Mouse (Mus musculus): ENCODE measurements around the gene Palm2. TPM values are rescaled to one million over a fixed set of nuclear protein-coding genes. Genes with fewer than 3 reads are reported as not detected.

Palm2 gene
- polyA plus RNA-seq, 1 experiment from 2014 or later, result 7.0 TPM

DNA sequence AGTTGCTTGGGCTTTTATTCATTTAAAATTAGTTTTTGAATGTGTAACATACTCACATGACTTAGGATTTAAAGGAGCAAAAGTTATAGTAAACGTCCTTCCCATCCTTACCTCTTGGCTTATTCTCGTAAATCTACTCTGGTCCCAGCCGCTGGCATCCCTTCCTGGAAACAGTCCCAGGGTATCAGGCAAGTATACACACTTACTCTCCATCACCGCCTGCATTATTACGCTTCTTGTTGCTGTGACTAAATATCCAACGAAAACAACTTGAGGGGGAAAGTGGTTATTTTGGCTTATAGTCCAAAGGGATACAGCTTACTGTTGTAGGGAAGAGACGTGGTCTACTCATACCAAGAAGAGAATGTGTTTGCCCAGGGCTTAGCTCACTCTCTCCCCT, 113.7 kb downstream of the Palm2 start:
- H3K9me3 ChIP-seq (ENCODE audit: control insufficient read depth, low read depth, low read length), result no peaks in the 10 kb centered on the region
- H3K27ac ChIP-seq (ENCODE audit: low read length), result peak overlapping the region; percentile 10; the same call in 1 of the 2 replicates
- no peak overlapping the region for H3K4me3 ChIP-seq (ENCODE audit: low read depth, low read length)
- peaks cover 10% of the 10 kb centered on the region for H3K4me1 ChIP-seq (ENCODE audit: control insufficient read depth, insufficient read depth, low read length)
- ATAC-seq (ENCODE audit: insufficient number of reproducible peaks, insufficient read depth, low FRiP score, low read depth), result no peak
- no peak overlapping the region for H3K9ac ChIP-seq (replicated peaks; ENCODE audit: low read depth, low read length)
- no peak overlapping the region for H3K4me2 ChIP-seq (replicated peaks; ENCODE audit: low read depth, low read length)
- no peaks in the 10 kb centered on the region for H3K36me3 ChIP-seq (ENCODE audit: control insufficient read depth, insufficient read depth, low read length)
- WGBS, result 70% methylated on average over 7 of the region's 7 CpGs
- H3K27me3 ChIP-seq (ENCODE audit: control insufficient read depth, insufficient read depth, low read length), result no peaks in the 10 kb centered on the region

DNA sequence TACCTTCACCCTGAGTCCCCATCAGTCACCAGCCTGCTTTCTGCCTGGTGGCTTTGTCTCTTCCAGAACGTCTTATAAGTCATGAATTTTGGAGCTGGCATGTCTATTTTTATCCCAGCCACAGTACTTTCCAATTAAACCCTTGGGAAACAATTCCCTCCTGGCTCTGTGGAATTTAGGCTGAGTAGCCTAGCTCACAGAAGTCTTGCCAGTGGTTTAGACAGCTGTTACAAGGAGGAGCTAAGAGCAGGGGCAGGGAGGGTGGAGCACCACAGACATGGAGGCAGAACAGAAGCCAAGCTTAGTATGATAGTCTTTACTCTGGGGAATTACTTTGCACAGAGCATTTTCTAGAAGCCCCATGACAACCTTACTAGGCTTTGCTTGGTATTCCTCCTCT, 116.2 kb downstream of the Palm2 start:
- Histone ChIP-seq H3K4me2 (replicated peaks; ENCODE audit: low read depth, low read length) (no peak overlapping the region), H3K9ac (replicated peaks; ENCODE audit: low read depth, low read length) (no peak overlapping the region), H3K27me3 (ENCODE audit: control insufficient read depth, insufficient read depth, low read length) (no peaks in the 10 kb centered on the region), H3K4me3 (ENCODE audit: low read depth, low read length) (no peak overlapping the region), H3K4me1 (ENCODE audit: control insufficient read depth, insufficient read depth, low read length) (peaks cover 4% of the 10 kb centered on the region; the same call in 1 of the 2 replicates), H3K27ac (ENCODE audit: low read length) (no peak overlapping the region), H3K36me3 (ENCODE audit: control insufficient read depth, insufficient read depth, low read length) (no peaks in the 10 kb centered on the region), H3K9me3 (ENCODE audit: control insufficient read depth, low read depth, low read length) (no peaks in the 10 kb centered on the region)
- WGBS, result 17% methylated on average over 1 of the region's 1 CpGs
- ATAC-seq (ENCODE audit: insufficient number of reproducible peaks, insufficient read depth, low FRiP score, low read depth), result no peak

DNA sequence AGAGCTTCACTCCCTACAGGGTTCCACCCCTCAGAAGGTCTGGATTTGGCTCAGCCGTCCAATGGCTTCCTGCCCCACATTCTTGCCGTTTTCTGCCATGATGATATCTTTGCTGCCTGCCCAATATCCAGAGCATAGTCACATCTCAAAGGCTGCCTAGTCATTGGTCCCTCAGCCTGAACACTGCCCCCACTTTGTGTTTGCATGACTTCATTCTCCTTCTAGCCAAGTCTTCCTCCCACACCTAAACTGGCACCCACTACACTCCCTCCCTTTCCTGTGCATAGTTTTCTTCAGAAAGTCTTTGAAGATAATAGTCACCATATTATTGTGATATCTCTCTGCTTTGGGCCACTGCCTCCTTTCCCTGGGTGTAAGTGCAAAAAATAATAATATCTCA, 123.1 kb downstream of the Palm2 start:
- Histone ChIP-seq H3K4me1 (ENCODE audit: control insufficient read depth, insufficient read depth, low read length) (peaks cover 7% of the 10 kb centered on the region; the same call in 1 of the 2 replicates), H3K4me3 (ENCODE audit: low read depth, low read length) (no peak overlapping the region), H3K27me3 (ENCODE audit: control insufficient read depth, insufficient read depth, low read length) (no peaks in the 10 kb centered on the region), H3K4me2 (replicated peaks; ENCODE audit: low read depth, low read length) (no peak overlapping the region), H3K9me3 (ENCODE audit: control insufficient read depth, low read depth, low read length) (no peaks in the 10 kb centered on the region), H3K36me3 (ENCODE audit: control insufficient read depth, insufficient read depth, low read length) (no peaks in the 10 kb centered on the region), H3K9ac (replicated peaks; ENCODE audit: low read depth, low read length) (no peak overlapping the region), H3K27ac (ENCODE audit: low read length) (no peak overlapping the region)
- 84% methylated on average over 2 of the region's 2 CpGs for WGBS
- ATAC-seq (ENCODE audit: insufficient number of reproducible peaks, insufficient read depth, low FRiP score, low read depth), result no peak

DNA sequence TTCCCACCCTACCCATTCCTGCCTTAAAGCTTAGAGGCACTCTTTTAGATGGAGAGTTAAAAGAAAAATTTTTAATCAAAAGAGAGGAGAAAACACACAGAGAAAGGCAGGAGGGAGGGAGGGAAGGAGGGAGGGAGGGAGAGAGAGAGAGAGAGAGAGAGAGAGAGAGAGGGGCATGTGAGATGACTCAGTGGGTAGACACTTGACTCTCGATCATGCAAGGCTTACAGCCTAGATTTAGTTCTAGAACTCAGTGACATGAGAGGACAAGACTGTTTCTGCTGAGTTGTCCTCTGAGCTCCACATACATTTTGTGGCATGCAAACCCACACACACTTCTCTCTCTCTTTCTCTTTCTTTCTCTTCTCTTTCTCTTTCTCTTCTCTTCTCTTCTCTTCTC, 125.4 kb downstream of the Palm2 start:
- Histone ChIP-seq H3K36me3 (ENCODE audit: control insufficient read depth, insufficient read depth, low read length) (no peaks in the 10 kb centered on the region), H3K4me1 (ENCODE audit: control insufficient read depth, insufficient read depth, low read length) (peaks cover 7% of the 10 kb centered on the region; the same call in 1 of the 2 replicates), H3K27ac (ENCODE audit: low read length) (peak overlapping the region; percentile 55), H3K9me3 (ENCODE audit: control insufficient read depth, low read depth, low read length) (no peaks in the 10 kb centered on the region), H3K4me3 (ENCODE audit: low read depth, low read length) (no peak overlapping the region), H3K27me3 (ENCODE audit: control insufficient read depth, insufficient read depth, low read length) (no peaks in the 10 kb centered on the region), H3K9ac (replicated peaks; ENCODE audit: low read depth, low read length) (no peak overlapping the region), H3K4me2 (replicated peaks; ENCODE audit: low read depth, low read length) (no peak overlapping the region)
- ATAC-seq (ENCODE audit: insufficient number of reproducible peaks, insufficient read depth, low FRiP score, low read depth), result no peak
- WGBS, result 92% methylated on average over 1 of the region's 1 CpGs

DNA sequence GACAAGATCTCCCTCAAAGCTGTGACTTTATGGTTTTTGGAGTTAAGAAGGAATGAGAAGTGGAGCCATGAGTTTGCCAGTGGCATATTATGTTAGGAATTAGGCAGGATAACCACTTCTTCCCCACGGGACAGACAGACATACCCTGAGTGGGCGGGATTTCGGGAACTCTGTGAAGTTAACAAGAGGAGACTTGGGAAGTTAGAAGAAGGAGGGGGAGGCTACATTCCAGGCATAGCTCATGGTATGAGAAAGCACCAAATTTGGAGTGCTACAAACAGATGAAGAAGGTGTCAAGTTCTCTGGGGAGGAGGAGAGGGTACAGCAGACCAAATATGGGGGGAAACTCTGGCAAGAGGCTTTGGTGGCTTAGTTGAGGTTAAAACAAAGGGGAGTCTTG, 126.0 kb downstream of the Palm2 start:
- WGBS, result 32% methylated on average over 3 of the region's 3 CpGs
- Histone ChIP-seq H3K4me3 (ENCODE audit: low read depth, low read length) (no peak overlapping the region), H3K27ac (ENCODE audit: low read length) (peak overlapping the region; percentile 79), H3K4me1 (ENCODE audit: control insufficient read depth, insufficient read depth, low read length) (peaks cover 4% of the 10 kb centered on the region; the same call in 1 of the 2 replicates), H3K27me3 (ENCODE audit: control insufficient read depth, insufficient read depth, low read length) (no peaks in the 10 kb centered on the region), H3K9ac (replicated peaks; ENCODE audit: low read depth, low read length) (no peak overlapping the region), H3K36me3 (ENCODE audit: control insufficient read depth, insufficient read depth, low read length) (no peaks in the 10 kb centered on the region), H3K4me2 (replicated peaks; ENCODE audit: low read depth, low read length) (no peak overlapping the region), H3K9me3 (ENCODE audit: control insufficient read depth, low read depth, low read length) (no peaks in the 10 kb centered on the region)
- 0 out of 2 replicates have a peak, but pooled peaks have one; percentile 63 for ATAC-seq (ENCODE audit: insufficient number of reproducible peaks, insufficient read depth, low FRiP score, low read depth)

DNA sequence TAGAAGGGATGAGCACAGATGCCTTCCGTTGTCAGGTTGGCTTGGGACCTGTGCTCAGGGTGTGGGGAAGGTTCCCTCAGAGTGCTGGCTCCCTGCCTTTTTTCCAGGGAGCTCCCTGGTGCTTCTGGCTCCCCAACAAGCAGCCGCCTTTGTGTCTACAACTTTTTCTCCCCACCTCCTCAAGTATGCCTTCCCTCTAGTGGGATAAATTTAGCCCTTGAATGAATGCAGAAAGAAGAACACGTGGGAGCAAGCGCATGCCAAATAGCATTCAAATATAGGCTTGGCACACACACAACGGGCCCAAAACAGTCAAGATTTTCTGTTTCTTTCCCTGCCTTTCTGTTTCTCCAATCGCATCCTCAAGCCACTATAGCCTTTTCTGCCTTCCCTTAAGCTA, 127.0 kb downstream of the Palm2 start:
- Histone ChIP-seq H3K4me2 (replicated peaks; ENCODE audit: low read depth, low read length) (no peak overlapping the region), H3K9me3 (ENCODE audit: control insufficient read depth, low read depth, low read length) (no peaks in the 10 kb centered on the region), H3K36me3 (ENCODE audit: control insufficient read depth, insufficient read depth, low read length) (no peaks in the 10 kb centered on the region), H3K4me3 (ENCODE audit: low read depth, low read length) (no peak overlapping the region), H3K27me3 (ENCODE audit: control insufficient read depth, insufficient read depth, low read length) (no peaks in the 10 kb centered on the region), H3K4me1 (ENCODE audit: control insufficient read depth, insufficient read depth, low read length) (no peaks in the 10 kb centered on the region), H3K9ac (replicated peaks; ENCODE audit: low read depth, low read length) (no peak overlapping the region), H3K27ac (ENCODE audit: low read length) (peak overlapping the region; percentile 79)
- 66% methylated on average over 6 of the region's 6 CpGs for WGBS
- ATAC-seq (ENCODE audit: insufficient number of reproducible peaks, insufficient read depth, low FRiP score, low read depth), result no peak

DNA sequence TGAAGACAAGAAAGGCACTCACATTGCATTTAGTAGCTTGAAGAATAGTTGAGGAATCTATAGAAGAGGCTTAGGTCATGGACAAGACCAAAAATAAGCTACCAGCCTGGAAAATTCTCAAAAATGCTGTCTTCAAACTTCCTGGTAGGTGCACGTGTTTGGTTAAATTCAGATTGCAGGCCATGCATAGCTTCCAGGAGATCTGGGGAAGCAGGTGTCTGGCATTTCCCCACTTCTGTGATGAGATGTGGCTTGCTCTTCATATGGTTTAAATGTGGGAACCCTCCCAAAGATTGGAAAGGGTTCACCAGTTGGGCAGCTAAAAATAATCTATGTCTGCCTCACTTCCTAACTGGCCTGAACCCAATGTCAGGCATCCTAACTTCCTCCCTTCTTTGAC, 131.2 kb downstream of the Palm2 start:
- no peak overlapping the region for H3K4me3 ChIP-seq (ENCODE audit: low read depth, low read length)
- H3K9ac ChIP-seq (replicated peaks; ENCODE audit: low read depth, low read length), result no peak overlapping the region
- H3K36me3 ChIP-seq (ENCODE audit: control insufficient read depth, insufficient read depth, low read length), result no peaks in the 10 kb centered on the region
- 83% methylated on average over 1 of the region's 1 CpGs for WGBS
- no peaks in the 10 kb centered on the region for H3K9me3 ChIP-seq (ENCODE audit: control insufficient read depth, low read depth, low read length)
- H3K27me3 ChIP-seq (ENCODE audit: control insufficient read depth, insufficient read depth, low read length), result no peaks in the 10 kb centered on the region
- H3K4me1 ChIP-seq (ENCODE audit: control insufficient read depth, insufficient read depth, low read length), result peaks cover 5% of the 10 kb centered on the region; the same call in 1 of the 2 replicates
- ATAC-seq (ENCODE audit: insufficient number of reproducible peaks, insufficient read depth, low FRiP score, low read depth), result no peak
- no peak overlapping the region for H3K27ac ChIP-seq (ENCODE audit: low read length)
- H3K4me2 ChIP-seq (replicated peaks; ENCODE audit: low read depth, low read length), result no peak overlapping the region

DNA sequence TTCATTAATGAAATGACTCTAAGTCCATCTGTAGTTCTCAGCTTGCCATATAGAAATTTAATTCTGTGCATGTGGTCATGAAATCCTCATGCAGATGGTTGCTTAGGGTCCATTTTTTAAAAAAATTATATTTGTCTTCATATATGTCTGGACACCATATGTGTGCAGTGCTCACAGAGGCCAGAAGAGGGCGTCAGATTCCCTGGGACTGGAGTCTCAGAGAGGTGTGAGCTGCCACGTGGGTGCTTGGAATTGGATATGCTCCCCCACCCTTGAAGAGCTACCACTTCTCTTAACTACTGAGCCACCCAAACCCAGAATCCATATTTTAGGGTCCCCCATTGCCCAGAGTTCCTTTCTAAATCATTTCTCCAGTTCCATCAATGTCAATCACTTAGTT, 131.8 kb downstream of the Palm2 start:
- Histone ChIP-seq H3K4me3 (ENCODE audit: low read depth, low read length) (no peak overlapping the region), H3K4me2 (replicated peaks; ENCODE audit: low read depth, low read length) (no peak overlapping the region), H3K4me1 (ENCODE audit: control insufficient read depth, insufficient read depth, low read length) (peaks cover 5% of the 10 kb centered on the region; the same call in 1 of the 2 replicates), H3K36me3 (ENCODE audit: control insufficient read depth, insufficient read depth, low read length) (no peaks in the 10 kb centered on the region), H3K27me3 (ENCODE audit: control insufficient read depth, insufficient read depth, low read length) (no peaks in the 10 kb centered on the region), H3K9me3 (ENCODE audit: control insufficient read depth, low read depth, low read length) (no peaks in the 10 kb centered on the region), H3K27ac (ENCODE audit: low read length) (no peak overlapping the region), H3K9ac (replicated peaks; ENCODE audit: low read depth, low read length) (no peak overlapping the region)
- ATAC-seq (ENCODE audit: insufficient number of reproducible peaks, insufficient read depth, low FRiP score, low read depth), result no peak
- 58% methylated on average over 2 of the region's 2 CpGs for WGBS

DNA sequence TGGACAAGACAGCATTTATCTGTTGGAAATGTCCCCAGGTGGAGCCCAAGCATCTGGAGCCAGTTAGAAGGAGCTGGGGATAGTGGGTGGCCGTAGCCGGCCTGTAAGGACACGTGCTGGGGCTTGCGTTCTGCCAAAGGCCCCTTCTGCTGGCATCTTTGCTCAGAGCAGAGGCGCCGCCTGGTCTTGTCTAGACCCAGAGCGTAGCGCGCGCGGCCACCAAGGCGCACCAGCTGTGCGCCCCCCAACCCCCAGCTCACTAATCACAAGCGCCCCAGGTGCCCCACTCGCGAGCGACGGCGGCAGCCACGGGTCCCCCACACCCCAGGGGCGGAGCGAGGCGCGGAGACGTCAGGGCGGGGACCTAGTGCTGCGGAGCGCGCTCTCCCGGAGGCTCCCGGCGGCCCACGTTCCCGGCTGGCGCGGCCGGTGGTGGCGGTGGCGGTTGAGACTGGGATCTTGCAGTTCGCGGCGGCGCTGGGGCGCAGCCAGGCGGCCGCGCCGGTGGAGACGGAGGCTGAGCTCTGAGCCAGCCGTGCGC, 133.7 kb downstream of the Palm2 start, which contains the start of gene Pakap:
Pakap (plus strand) TSS at position 514 of the 541 bp plus-strand sequence.
- Histone ChIP-seq H3K9ac (replicated peaks; ENCODE audit: low read depth, low read length) (peak within 1 kb of the TSS; percentile 68), H3K4me3 (ENCODE audit: low read depth, low read length) (peak within 1 kb of the TSS; percentile 47), H3K36me3 (ENCODE audit: control insufficient read depth, insufficient read depth, low read length) (no peaks in the 10 kb centered on the region), H3K9me3 (ENCODE audit: control insufficient read depth, low read depth, low read length) (no peaks in the 10 kb centered on the region), H3K4me2 (replicated peaks; ENCODE audit: low read depth, low read length) (peak within 1 kb of the TSS; percentile 61), H3K4me1 (ENCODE audit: control insufficient read depth, insufficient read depth, low read length) (peaks cover 5% of the 10 kb centered on the region; the same call in 1 of the 2 replicates), H3K27me3 (ENCODE audit: control insufficient read depth, insufficient read depth, low read length) (no peaks in the 10 kb centered on the region), H3K27ac (ENCODE audit: low read length) (peak within 1 kb of the TSS; percentile 68)
- ATAC-seq (ENCODE audit: insufficient number of reproducible peaks, insufficient read depth, low FRiP score, low read depth), result peak; percentile 77
- WGBS, result 1% methylated on average over 35 of the region's 51 CpGs
